Mouse (Mus musculus): ENCODE results near the gene Phf19. TPM values are rescaled to one million over a fixed set of nuclear protein-coding genes. Genes with fewer than 3 reads are reported as not detected.

The Phf19 gene
- polyA plus RNA-seq, 1 experiment from 2014 or later: 0.32 TPM

GRCm38 (mm10) chr2:34958036-34958435, 44.2 kb upstream of the Phf19 start:
- H3K36me3 ChIP-seq (ENCODE audit: control insufficient read depth, insufficient read depth, low read length): no peaks in the 10 kb centered on the region
- no peak overlapping the region for H3K9ac ChIP-seq (ENCODE audit: low read length)
- H3K4me1 ChIP-seq (ENCODE audit: control insufficient read depth, insufficient read depth, low read length): no peaks in the 10 kb centered on the region
- H3K4me2 ChIP-seq (ENCODE audit: low read depth, severe bottlenecking): no peak overlapping the region
- WGBS: 79% methylated on average over 7 of the region's 7 CpGs
- no peak overlapping the region for H3K27ac ChIP-seq (replicated peaks; ENCODE audit: low read depth, low read length)
- ATAC-seq (ENCODE audit: insufficient number of reproducible peaks, low FRiP score, low TSS enrichment, low read depth) (no peak), DNase-seq (ENCODE audit: low spot score) (no peak)
- no peaks in the 10 kb centered on the region for H3K9me3 ChIP-seq (ENCODE audit: control insufficient read depth, low read length)
- H3K27me3 ChIP-seq (ENCODE audit: control insufficient read depth, insufficient read depth, low read length): 0 out of 2 replicates have a peak, but pooled peaks cover 2% of the 10 kb centered on the region
- no peak overlapping the region for H3K4me3 ChIP-seq (ENCODE audit: low read depth, low read length)

- Histone ChIP-seq H3K4me3 (ENCODE audit: low read depth, low read length) (no peak overlapping the region), H3K36me3 (ENCODE audit: control insufficient read depth, insufficient read depth, low read length) (no peaks in the 10 kb centered on the region), H3K27ac (replicated peaks; ENCODE audit: low read depth, low read length) (no peak overlapping the region), H3K9me3 (ENCODE audit: control insufficient read depth, low read length) (no peaks in the 10 kb centered on the region), H3K4me2 (ENCODE audit: low read depth, severe bottlenecking) (no peak overlapping the region), H3K27me3 (ENCODE audit: control insufficient read depth, insufficient read depth, low read length) (0 out of 2 replicates have a peak, but pooled peaks cover 2% of the 10 kb centered on the region), H3K4me1 (ENCODE audit: control insufficient read depth, insufficient read depth, low read length) (no peaks in the 10 kb centered on the region), H3K9ac (ENCODE audit: low read length) (no peak overlapping the region)
- no peak for ATAC-seq (ENCODE audit: insufficient number of reproducible peaks, low FRiP score, low TSS enrichment, low read depth)
- DNase-seq (ENCODE audit: low spot score): no peak
- 80% methylated on average over 1 of the region's 1 CpGs for WGBS
These were observed 43.6 kb upstream of the Phf19 start for GRCm38 (mm10) chr2:34957405-34957804.

GRCm38 (mm10) chr2:34956941-34957340, 43.1 kb upstream of the Phf19 start:
- Histone ChIP-seq H3K27me3 (ENCODE audit: control insufficient read depth, insufficient read depth, low read length) (0 out of 2 replicates have a peak, but pooled peaks cover 2% of the 10 kb centered on the region), H3K36me3 (ENCODE audit: control insufficient read depth, insufficient read depth, low read length) (no peaks in the 10 kb centered on the region), H3K9me3 (ENCODE audit: control insufficient read depth, low read length) (no peaks in the 10 kb centered on the region), H3K4me2 (ENCODE audit: low read depth, severe bottlenecking) (no peak overlapping the region), H3K9ac (ENCODE audit: low read length) (no peak overlapping the region), H3K4me1 (ENCODE audit: control insufficient read depth, insufficient read depth, low read length) (no peaks in the 10 kb centered on the region), H3K27ac (replicated peaks; ENCODE audit: low read depth, low read length) (no peak overlapping the region), H3K4me3 (ENCODE audit: low read depth, low read length) (no peak overlapping the region)
- DNase-seq (ENCODE audit: low spot score) (no peak), ATAC-seq (ENCODE audit: insufficient number of reproducible peaks, low FRiP score, low TSS enrichment, low read depth) (no peak)
- 69% methylated on average over 5 of the region's 5 CpGs for WGBS

- Histone ChIP-seq H3K4me1 (ENCODE audit: control insufficient read depth, insufficient read depth, low read length) (no peaks in the 10 kb centered on the region), H3K27ac (replicated peaks; ENCODE audit: low read depth, low read length) (no peak overlapping the region), H3K4me2 (ENCODE audit: low read depth, severe bottlenecking) (no peak overlapping the region), H3K9ac (ENCODE audit: low read length) (no peak overlapping the region), H3K36me3 (ENCODE audit: control insufficient read depth, insufficient read depth, low read length) (no peaks in the 10 kb centered on the region), H3K9me3 (ENCODE audit: control insufficient read depth, low read length) (no peaks in the 10 kb centered on the region), H3K4me3 (ENCODE audit: low read depth, low read length) (no peak overlapping the region), H3K27me3 (ENCODE audit: control insufficient read depth, insufficient read depth, low read length) (no peaks in the 10 kb centered on the region)
- DNase-seq (ENCODE audit: low spot score) (no peak), ATAC-seq (ENCODE audit: insufficient number of reproducible peaks, low FRiP score, low TSS enrichment, low read depth) (no peak)
These were observed 40.5 kb upstream of the Phf19 start for GRCm38 (mm10) chr2:34954344-34954743.

- H3K9ac ChIP-seq (ENCODE audit: low read length): no peak overlapping the region
- no peak overlapping the region for H3K27ac ChIP-seq (replicated peaks; ENCODE audit: low read depth, low read length)
- DNase-seq (ENCODE audit: low spot score): no peak
- no peak overlapping the region for H3K4me2 ChIP-seq (ENCODE audit: low read depth, severe bottlenecking)
- H3K9me3 ChIP-seq (ENCODE audit: control insufficient read depth, low read length): no peaks in the 10 kb centered on the region
- 69% methylated on average over 2 of the region's 2 CpGs for WGBS
- no peaks in the 10 kb centered on the region for H3K36me3 ChIP-seq (ENCODE audit: control insufficient read depth, insufficient read depth, low read length)
- no peak overlapping the region for H3K4me3 ChIP-seq (ENCODE audit: low read depth, low read length)
- H3K27me3 ChIP-seq (ENCODE audit: control insufficient read depth, insufficient read depth, low read length): no peaks in the 10 kb centered on the region
- no peaks in the 10 kb centered on the region for H3K4me1 ChIP-seq (ENCODE audit: control insufficient read depth, insufficient read depth, low read length)
- ATAC-seq (ENCODE audit: insufficient number of reproducible peaks, low FRiP score, low TSS enrichment, low read depth): no peak
These were observed 39.8 kb upstream of the Phf19 start for GRCm38 (mm10) chr2:34953547-34954116.

- Histone ChIP-seq H3K9me3 (ENCODE audit: control insufficient read depth, low read length) (no peaks in the 10 kb centered on the region), H3K4me2 (ENCODE audit: low read depth, severe bottlenecking) (no peak overlapping the region), H3K4me3 (ENCODE audit: low read depth, low read length) (no peak overlapping the region), H3K36me3 (ENCODE audit: control insufficient read depth, insufficient read depth, low read length) (no peaks in the 10 kb centered on the region), H3K9ac (ENCODE audit: low read length) (no peak overlapping the region), H3K4me1 (ENCODE audit: control insufficient read depth, insufficient read depth, low read length) (no peaks in the 10 kb centered on the region), H3K27ac (replicated peaks; ENCODE audit: low read depth, low read length) (no peak overlapping the region), H3K27me3 (ENCODE audit: control insufficient read depth, insufficient read depth, low read length) (no peaks in the 10 kb centered on the region)
- no peak for DNase-seq (ENCODE audit: low spot score)
- WGBS: 75% methylated on average over 4 of the region's 4 CpGs
- no peak for ATAC-seq (ENCODE audit: insufficient number of reproducible peaks, low FRiP score, low TSS enrichment, low read depth)
These were observed 39.2 kb upstream of the Phf19 start for GRCm38 (mm10) chr2:34953018-34953417.

- Histone ChIP-seq H3K4me1 (ENCODE audit: control insufficient read depth, insufficient read depth, low read length) (no peaks in the 10 kb centered on the region), H3K27me3 (ENCODE audit: control insufficient read depth, insufficient read depth, low read length) (no peaks in the 10 kb centered on the region), H3K4me2 (ENCODE audit: low read depth, severe bottlenecking) (no peak overlapping the region), H3K4me3 (ENCODE audit: low read depth, low read length) (no peak overlapping the region), H3K9me3 (ENCODE audit: control insufficient read depth, low read length) (no peaks in the 10 kb centered on the region), H3K27ac (replicated peaks; ENCODE audit: low read depth, low read length) (no peak overlapping the region), H3K9ac (ENCODE audit: low read length) (no peak overlapping the region), H3K36me3 (ENCODE audit: control insufficient read depth, insufficient read depth, low read length) (no peaks in the 10 kb centered on the region)
- DNase-seq (ENCODE audit: low spot score) (no peak), ATAC-seq (ENCODE audit: insufficient number of reproducible peaks, low FRiP score, low TSS enrichment, low read depth) (no peak)
These were observed 37.6 kb upstream of the Phf19 start for GRCm38 (mm10) chr2:34951469-34951868.

- H3K27ac ChIP-seq (replicated peaks; ENCODE audit: low read depth, low read length): no peak overlapping the region
- no peak overlapping the region for H3K4me3 ChIP-seq (ENCODE audit: low read depth, low read length)
- no peaks in the 10 kb centered on the region for H3K27me3 ChIP-seq (ENCODE audit: control insufficient read depth, insufficient read depth, low read length)
- no peaks in the 10 kb centered on the region for H3K4me1 ChIP-seq (ENCODE audit: control insufficient read depth, insufficient read depth, low read length)
- 31% methylated on average over 2 of the region's 2 CpGs for WGBS
- no peak for DNase-seq (ENCODE audit: low spot score)
- no peaks in the 10 kb centered on the region for H3K9me3 ChIP-seq (ENCODE audit: control insufficient read depth, low read length)
- ATAC-seq (ENCODE audit: insufficient number of reproducible peaks, low FRiP score, low TSS enrichment, low read depth): no peak
- no peak overlapping the region for H3K4me2 ChIP-seq (ENCODE audit: low read depth, severe bottlenecking)
- no peaks in the 10 kb centered on the region for H3K36me3 ChIP-seq (ENCODE audit: control insufficient read depth, insufficient read depth, low read length)
- H3K9ac ChIP-seq (ENCODE audit: low read length): no peak overlapping the region
These were observed 34.8 kb upstream of the Phf19 start for GRCm38 (mm10) chr2:34948622-34949021.

- no peak for ATAC-seq (ENCODE audit: insufficient number of reproducible peaks, low FRiP score, low TSS enrichment, low read depth)
- Histone ChIP-seq H3K27ac (replicated peaks; ENCODE audit: low read depth, low read length) (no peak overlapping the region), H3K27me3 (ENCODE audit: control insufficient read depth, insufficient read depth, low read length) (no peaks in the 10 kb centered on the region), H3K9ac (ENCODE audit: low read length) (no peak overlapping the region), H3K4me2 (ENCODE audit: low read depth, severe bottlenecking) (no peak overlapping the region), H3K4me3 (ENCODE audit: low read depth, low read length) (no peak overlapping the region), H3K4me1 (ENCODE audit: control insufficient read depth, insufficient read depth, low read length) (no peaks in the 10 kb centered on the region), H3K36me3 (ENCODE audit: control insufficient read depth, insufficient read depth, low read length) (no peaks in the 10 kb centered on the region), H3K9me3 (ENCODE audit: control insufficient read depth, low read length) (no peaks in the 10 kb centered on the region)
- DNase-seq (ENCODE audit: low spot score): no peak
- 75% methylated on average over 4 of the region's 4 CpGs for WGBS
These were observed 32.2 kb upstream of the Phf19 start for GRCm38 (mm10) chr2:34946046-34946445.
